Mouse (Mus musculus) heart, postnatal 0 days (tissue): ENCODE data around the gene Zfp952.

Experiments used
- CTCF ChIP-seq: IDR thresholded peaks from 2 replicates; pipeline ENCODE4 v1.5.1; 2016; ENCODE audit warnings: antibody characterized with exemption, control low read depth, low read depth
- EP300 ChIP-seq: IDR thresholded peaks from 2 replicates; pipeline ENCODE4 v1.6.1; 2016; ENCODE audit warnings: antibody characterized with exemption, low read depth

- no peak for TF ChIP-seq EP300
- no peak for TF ChIP-seq CTCF
These were observed 42.8 kb upstream of the Zfp952 start for GRCm38 (mm10) chr17:32950136-32950535.
